Mouse (Mus musculus) limb, embryonic 12.5 days (tissue): ENCODE measurements around the gene Gm14180. TPM values are rescaled to one million over a fixed set of nuclear protein-coding genes. Genes with fewer than 3 reads are reported as not detected.

Experiments
- polyA plus RNA-seq: library from polyadenylated mRNA; unstranded; fragments of >200 nt; fragmentation: Nextera tagmentation; extraction: Ambion mirVana; gene quantifications from 2 replicates; pipeline ENCODE4 v1.2.1, GENCODE M21; 2016

The Gm14180 gene
- polyA plus RNA-seq, 1 experiment from 2014 or later = not detected

Other genes starting within 250 kb of the Gm14180 start
- 0.18 and 0.26 TPM in 2 replicates for gene Krt23, start 241.2 kb downstream of the Gm14180 start, polyA plus RNA-seq
- gene Krt39, start 213.0 kb downstream of the Gm14180 start, polyA plus RNA-seq = not detected in 2 replicates
- not detected in 2 replicates for gene Krt40, start 191.1 kb downstream of the Gm14180 start, polyA plus RNA-seq
- gene Krtap3-3, start 183.4 kb downstream of the Gm14180 start, polyA plus RNA-seq = not detected in 2 replicates
- not detected in 2 replicates for gene Krtap3-2, start 177.4 kb downstream of the Gm14180 start, polyA plus RNA-seq
- not detected in 2 replicates for gene Gm11939, start 174.8 kb downstream of the Gm14180 start, polyA plus RNA-seq
- gene Krtap3-1, start 167.7 kb downstream of the Gm14180 start, polyA plus RNA-seq = not detected in 2 replicates
- gene Krtap1-5, start 153.3 kb downstream of the Gm14180 start, polyA plus RNA-seq = not detected in 2 replicates
- not detected in 2 replicates for gene Krtap1-4, start 150.6 kb downstream of the Gm14180 start, polyA plus RNA-seq
- not detected in 2 replicates for gene Krtap1-3, start 143.0 kb downstream of the Gm14180 start, polyA plus RNA-seq
- not detected in 2 replicates for gene Krtap9-3, start 136.2 kb downstream of the Gm14180 start, polyA plus RNA-seq
- gene Gm11938, start 131.0 kb downstream of the Gm14180 start, polyA plus RNA-seq = not detected in 2 replicates
- gene Gm11937, start 124.1 kb downstream of the Gm14180 start, polyA plus RNA-seq = not detected in 2 replicates
- gene Krtap2-4, start 119.4 kb downstream of the Gm14180 start, polyA plus RNA-seq = not detected in 2 replicates
- not detected in 2 replicates for gene Gm11562, start 113.9 kb downstream of the Gm14180 start, polyA plus RNA-seq
- not detected in 2 replicates for gene Krtap4-1, start 106.1 kb downstream of the Gm14180 start, polyA plus RNA-seq
- gene Krtap4-2, start 99.2 kb downstream of the Gm14180 start, polyA plus RNA-seq = not detected in 2 replicates
- gene Krtap4-7, start 90.2 kb downstream of the Gm14180 start, polyA plus RNA-seq = not detected in 2 replicates
- not detected in 2 replicates for gene Gm11555, start 84.1 kb downstream of the Gm14180 start, polyA plus RNA-seq
- not detected in 2 replicates for gene Gm11563, start 75.3 kb downstream of the Gm14180 start, polyA plus RNA-seq
- not detected in 2 replicates for gene Krtap4-6, start 68.3 kb downstream of the Gm14180 start, polyA plus RNA-seq
- not detected in 2 replicates for gene Gm14190, start 43.5 kb downstream of the Gm14180 start, polyA plus RNA-seq
- not detected in 2 replicates for gene Gm11595, start 38.6 kb upstream of the Gm14180 start, polyA plus RNA-seq
- gene Krtap4-8, start 46.4 kb upstream of the Gm14180 start, polyA plus RNA-seq = not detected in 2 replicates
- gene Krtap4-9, start 50.9 kb upstream of the Gm14180 start, polyA plus RNA-seq = not detected in 2 replicates
- not detected in 2 replicates for gene Gm11596, start 59.2 kb upstream of the Gm14180 start, polyA plus RNA-seq
- gene Gm11569, start 64.6 kb upstream of the Gm14180 start, polyA plus RNA-seq = not detected in 2 replicates
- not detected in 2 replicates for gene Gm11554, start 70.2 kb upstream of the Gm14180 start, polyA plus RNA-seq
- not detected in 2 replicates for gene Krtap4-13, start 75.6 kb upstream of the Gm14180 start, polyA plus RNA-seq
- not detected in 2 replicates for gene Gm11564, start 81.4 kb upstream of the Gm14180 start, polyA plus RNA-seq
- not detected in 2 replicates for gene 2300003K06Rik, start 103.8 kb upstream of the Gm14180 start, polyA plus RNA-seq
- gene Krtap4-16, start 117.3 kb upstream of the Gm14180 start, polyA plus RNA-seq = not detected in 2 replicates
- gene Gm11568, start 123.6 kb upstream of the Gm14180 start, polyA plus RNA-seq = not detected in 2 replicates
- not detected in 2 replicates for gene Gm11559, start 130.2 kb upstream of the Gm14180 start, polyA plus RNA-seq
- not detected in 2 replicates for gene Krtap9-1, start 139.1 kb upstream of the Gm14180 start, polyA plus RNA-seq
- not detected in 2 replicates for gene Gm11567, start 144.9 kb upstream of the Gm14180 start, polyA plus RNA-seq
- not detected in 2 replicates for gene Krtap31-1, start 173.6 kb upstream of the Gm14180 start, polyA plus RNA-seq
- not detected in 2 replicates for gene Gm11565, start 180.5 kb upstream of the Gm14180 start, polyA plus RNA-seq
- gene Krtap31-2, start 202.0 kb upstream of the Gm14180 start, polyA plus RNA-seq = not detected in 2 replicates
- gene Krtap9-5, start 214.2 kb upstream of the Gm14180 start, polyA plus RNA-seq = not detected in 2 replicates
- not detected in 2 replicates for gene Krtap29-1, start 244.8 kb upstream of the Gm14180 start, polyA plus RNA-seq